ENCODE assay signal across 8 mouse cellular contexts in genomic region chr3:88157771-88158597, GRCm38 (mm10). TPM values are rescaled to one million over a fixed set of nuclear protein-coding genes. Genes with fewer than 3 reads are reported as not detected.
DNase-seq lines count a peak whose midpoint lies in the region; ATAC-seq and TF ChIP-seq lines count a peak whose summit lies in the region.

No protein-coding gene starts in this region.

- H3K4me2 ChIP-seq in heart, embryonic 16.5 days (ENCODE audit: low read depth, low read length) = no peak overlapping the region
- no peak overlapping the region for H3K4me2 ChIP-seq in midbrain, postnatal 0 days (ENCODE audit: low read depth, low read length, poor library complexity, severe bottlenecking)

- ATAC-seq in heart, embryonic 16.5 days (replicated peaks; ENCODE audit: extremely low read depth, insufficient read depth, low FRiP score) = peak; percentile 51
- peak; percentile 45; the same call in 1 of the 2 replicates for ATAC-seq in midbrain, postnatal 0 days (ENCODE audit: low FRiP score)

- H3K27me3 ChIP-seq in heart, embryonic 16.5 days (ENCODE audit: control insufficient read depth, insufficient read depth, low read length) = no peaks in the 10 kb centered on the region
- no peaks in the 10 kb centered on the region for H3K27me3 ChIP-seq in midbrain, postnatal 0 days (ENCODE audit: insufficient read depth, low read length)

- DNase-seq in ovary, postnatal 36 days (ENCODE audit: low spot score) = peak; percentile 36
- DNase-seq in ovary, postnatal 10 days (ENCODE audit: low spot score) = no peak
- peak; percentile 55 to 72 for DNase-seq in cerebellum, postnatal 14 days
- peak; percentile 60 for DNase-seq in liver
- peak; percentile 58 for DNase-seq in midbrain, postnatal 0 days (ENCODE audit: low spot score)
- no peak for DNase-seq in urinary bladder, postnatal 10 days (ENCODE audit: low spot score)
- no peak for DNase-seq in left cerebral cortex, postnatal 36 days (ENCODE audit: low spot score in 2 of 2)

- peaks cover 19% of the 10 kb centered on the region for H3K4me1 ChIP-seq in heart, embryonic 16.5 days (ENCODE audit: control insufficient read depth, insufficient read depth, low read length)
- peaks cover 3% of the 10 kb centered on the region; the same call in 1 of the 2 replicates for H3K4me1 ChIP-seq in midbrain, postnatal 0 days (ENCODE audit: insufficient read depth, low read length)

- intact Hi-C loops in left cerebral cortex, postnatal 36 days (cut with DNase I) = no loop called here

- no peak overlapping the region for H3K4me3 ChIP-seq in heart, embryonic 16.5 days (ENCODE audit: low read length)
- H3K4me3 ChIP-seq in midbrain, postnatal 0 days (ENCODE audit: low read depth, low read length) = no peak overlapping the region

- peaks cover 63% of the 10 kb centered on the region for H3K36me3 ChIP-seq in heart, embryonic 16.5 days (ENCODE audit: control insufficient read depth, insufficient read depth)
- peaks cover 41% of the 10 kb centered on the region for H3K36me3 ChIP-seq in midbrain, postnatal 0 days (ENCODE audit: insufficient read depth, low read length)

- H3K27ac ChIP-seq in heart, embryonic 16.5 days (ENCODE audit: low read length) = no peak overlapping the region
- H3K27ac ChIP-seq in midbrain, postnatal 0 days (ENCODE audit: low read depth, low read length) = no peak overlapping the region

- WGBS in heart, embryonic 16.5 days = 24% methylated on average over 22 of the region's 23 CpGs
- WGBS in midbrain, postnatal 0 days = 24% methylated on average over 20 of the region's 23 CpGs

- peak; percentile 67 for TF ChIP-seq CTCF in midbrain, postnatal 0 days (IDR thresholded peaks at IDR 0.05)

- H3K9ac ChIP-seq in heart, embryonic 16.5 days (ENCODE audit: low read length) = 0 out of 2 replicates have a peak overlapping the region, but pooled peaks have one; percentile 23
- H3K9ac ChIP-seq in midbrain, postnatal 0 days (replicated peaks; ENCODE audit: low read length, poor library complexity, severe bottlenecking) = no peak overlapping the region; the same call in 1 of the 2 replicates

- H3K9me3 ChIP-seq in heart, embryonic 16.5 days (replicated peaks; ENCODE audit: control insufficient read depth, low read length) = no peaks in the 10 kb centered on the region
- no peaks in the 10 kb centered on the region for H3K9me3 ChIP-seq in midbrain, postnatal 0 days (ENCODE audit: low read length)

RNA-seq across cellular contexts. Expression of gene Mef2d, which starts 15.8 kb away (rescaled TPM):
- 40.5 and 44.7 TPM in 2 replicates for polyA plus RNA-seq in heart, embryonic 16.5 days (2015; fragmentation: Nextera tagmentation; extraction: Ambion mirVana)
- 45.5 and 59.6 TPM in 2 replicates for total RNA-seq in midbrain, postnatal 0 days (2014; rRNA removed)
- 21.5 and 26.1 TPM in 2 replicates for polyA plus RNA-seq in midbrain, postnatal 0 days (2015; fragmentation: Nextera tagmentation; extraction: Ambion mirVana)
- 100 to 1,000 TPM; 203 to 231 TPM for total RNA-seq in left cerebral cortex, postnatal 36 days (2021)

Comparison
In these comparisons a context has a peak if more than half of its experiments do, and no peak if none do; other contexts are left out.
1. DNase-seq: peak in ovary, postnatal 36 days (single experiment), cerebellum, postnatal 14 days (2 of 2), liver (single experiment) and midbrain, postnatal 0 days (single experiment); none in ovary, postnatal 10 days (single experiment), urinary bladder, postnatal 10 days (single experiment) and left cerebral cortex, postnatal 36 days (0 of 2).